Mouse (Mus musculus) embryonic facial prominence, embryonic 14.5 days (tissue): ENCODE results near the gene Bcl2. TPM values are rescaled to one million over a fixed set of nuclear protein-coding genes. Genes with fewer than 3 reads are reported as not detected.
A peak's percentile ranks its signal among the peaks of the same experiment; 100 is the strongest.

Experiments used
- ATAC-seq: fragments of 200-750 bp; cut with Nextera tagmentation; 2 replicates; pipeline ENCODE4 v1.8.0; 2017; ENCODE audit warnings: low read depth, moderate number of reproducible peaks, moderate TSS enrichment
- DNase-seq: peaks from one replicate; pipeline ENCODE4 v3.0.0-alpha.2; 2015; ENCODE audit warnings: low spot score
- H3K27ac ChIP-seq: fragments of 300-500 bp; sonication (generic); replicated peaks from 2 replicates; pipeline ENCODE4 v1.5.1; 2014; ENCODE audit warnings: low read depth, mild to moderate bottlenecking, low read length, moderate library complexity
- H3K27me3 ChIP-seq: fragments of 300-500 bp; sonication (generic); replicated peaks from 2 replicates; pipeline ENCODE4 v1.6.1; 2014; ENCODE audit warnings: low read length; ENCODE audit not compliant: control insufficient read depth, insufficient read depth
- H3K36me3 ChIP-seq: fragments of 300-500 bp; sonication (generic); 2 replicates; pipeline ENCODE4 v1.6.1; 2014; ENCODE audit warnings: low read length, mixed read lengths; ENCODE audit not compliant: control insufficient read depth, insufficient read depth
- H3K4me1 ChIP-seq: fragments of 300-500 bp; sonication (generic); 2 replicates; pipeline ENCODE4 v1.6.1; 2014; ENCODE audit warnings: antibody characterized with exemption, low read length; ENCODE audit not compliant: control insufficient read depth, insufficient read depth
- H3K4me2 ChIP-seq: fragments of 300-500 bp; sonication (generic); 2 replicates; pipeline ENCODE4 v1.6.1; 2014; ENCODE audit warnings: low read depth, mild to moderate bottlenecking, low read length, moderate library complexity, mixed read lengths
- H3K4me3 ChIP-seq: fragments of 300-500 bp; sonication (generic); 2 replicates; pipeline ENCODE4 v1.5.1; 2014; ENCODE audit warnings: low read depth, mild to moderate bottlenecking, low read length
- H3K9ac ChIP-seq: fragments of 300-500 bp; sonication (generic); 2 replicates; pipeline ENCODE4 v1.6.1; 2014; ENCODE audit warnings: low read depth, mild to moderate bottlenecking, low read length, moderate library complexity, mixed read lengths
- H3K9me3 ChIP-seq: fragments of 300-500 bp; sonication (generic); 2 replicates; pipeline ENCODE4 v1.6.1; 2016; ENCODE audit warnings: low read length; ENCODE audit not compliant: control insufficient read depth
- WGBS: fragments of 180-500 bp; shearing (Covaris S2); extraction: QIAGEN DNeasy Blood & Tissue Kit; methylation state at CpG from one replicate; pipeline ENCODE4 v1.1.7; 2014; 5-methylcytosine and 5-hydroxymethylcytosine counted together
- polyA plus RNA-seq: library from polyadenylated mRNA; unstranded; fragments of >200 nt; fragmentation: Nextera tagmentation; extraction: Ambion mirVana; gene quantifications from 2 replicates; pipeline ENCODE4 v1.2.1, GENCODE M21; 2014

Bcl2 gene
- polyA plus RNA-seq, 1 experiment from 2014 or later, result 11.1 TPM

GRCm38 (mm10) chr1:106581812-106582211 is 132.3 kb downstream of the Bcl2 start:
- H3K9me3 ChIP-seq, result no peaks in the 10 kb centered on the region
- H3K4me1 ChIP-seq, result 0 out of 2 replicates have a peak, but pooled peaks cover 9% of the 10 kb centered on the region
- H3K27me3 ChIP-seq, result no peaks in the 10 kb centered on the region
- ATAC-seq (no peak), DNase-seq (no peak)
- no peaks in the 10 kb centered on the region for H3K36me3 ChIP-seq
- no peak overlapping the region for H3K4me3 ChIP-seq
- no peak overlapping the region for H3K4me2 ChIP-seq
- no peak overlapping the region for H3K9ac ChIP-seq
- H3K27ac ChIP-seq, result no peak overlapping the region
- WGBS, result 66% methylated on average over 2 of the region's 2 CpGs

- Histone ChIP-seq H3K4me2 (no peak overlapping the region), H3K27me3 (no peaks in the 10 kb centered on the region), H3K4me1 (0 out of 2 replicates have a peak, but pooled peaks cover 9% of the 10 kb centered on the region), H3K36me3 (no peaks in the 10 kb centered on the region), H3K9me3 (no peaks in the 10 kb centered on the region), H3K27ac (no peak overlapping the region), H3K9ac (no peak overlapping the region), H3K4me3 (no peak overlapping the region)
- ATAC-seq (no peak), DNase-seq (no peak)
- WGBS, result 84% methylated on average over 1 of the region's 1 CpGs
Measured at GRCm38 (mm10) chr1:106579768-106580167, 134.3 kb downstream of the Bcl2 start.

GRCm38 (mm10) chr1:106572506-106572905 is 141.6 kb downstream of the Bcl2 start:
- peak; percentile 78 for DNase-seq
- Histone ChIP-seq H3K9ac (no peak overlapping the region), H3K27me3 (no peaks in the 10 kb centered on the region), H3K27ac (peak overlapping the region; percentile 40; the same call in 1 of the 2 replicates), H3K9me3 (no peaks in the 10 kb centered on the region), H3K4me1 (peaks cover 4% of the 10 kb centered on the region; the same call in 1 of the 2 replicates), H3K4me3 (no peak overlapping the region), H3K4me2 (no peak overlapping the region), H3K36me3 (no peaks in the 10 kb centered on the region)
- ATAC-seq, result no peak
- WGBS, result 55% methylated on average over 2 of the region's 2 CpGs

DNA sequence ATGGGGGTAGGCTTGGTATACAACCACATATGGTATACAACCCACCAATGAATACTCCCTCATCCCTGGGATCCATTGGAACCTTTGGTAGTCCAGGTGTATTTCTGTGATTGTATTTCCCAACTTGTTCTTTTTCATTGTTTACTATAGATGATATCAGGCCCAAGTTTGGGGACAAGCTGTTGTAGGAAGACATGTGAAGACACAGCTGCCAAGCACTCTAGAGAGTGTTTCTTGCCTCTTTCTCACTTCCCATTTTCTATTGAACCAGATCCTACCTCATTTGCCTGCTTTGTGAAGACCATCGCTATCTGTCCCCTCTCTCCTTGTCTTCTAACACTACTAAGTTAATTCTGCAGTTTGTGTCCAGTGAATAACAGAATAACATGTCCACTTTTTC is 143.2 kb downstream of the Bcl2 start:
- no peaks in the 10 kb centered on the region for H3K9me3 ChIP-seq
- ATAC-seq (no peak), DNase-seq (no peak)
- peaks cover 10% of the 10 kb centered on the region; the same call in 1 of the 2 replicates for H3K4me1 ChIP-seq
- no peaks in the 10 kb centered on the region for H3K36me3 ChIP-seq
- 94% methylated on average over 1 of the region's 1 CpGs for WGBS
- no peak overlapping the region for H3K9ac ChIP-seq
- no peak overlapping the region for H3K4me2 ChIP-seq
- H3K4me3 ChIP-seq, result no peak overlapping the region
- H3K27me3 ChIP-seq, result no peaks in the 10 kb centered on the region
- H3K27ac ChIP-seq, result no peak overlapping the region

- no peak overlapping the region for H3K27ac ChIP-seq
- ATAC-seq, result no peak
Measured at GRCm38 (mm10) chr1:106570366-106570765, 143.7 kb downstream of the Bcl2 start.

GRCm38 (mm10) chr1:106569674-106570073 is 144.4 kb downstream of the Bcl2 start:
- Histone ChIP-seq H3K4me3 (no peak overlapping the region), H3K27me3 (no peaks in the 10 kb centered on the region), H3K9me3 (no peaks in the 10 kb centered on the region), H3K4me2 (no peak overlapping the region), H3K36me3 (no peaks in the 10 kb centered on the region), H3K27ac (no peak overlapping the region), H3K9ac (no peak overlapping the region), H3K4me1 (peaks cover 10% of the 10 kb centered on the region; the same call in 1 of the 2 replicates)
- DNase-seq (no peak), ATAC-seq (no peak)
- 85% methylated on average over 6 of the region's 6 CpGs for WGBS

More at GRCm38 (mm10) chr1:106570366-106570765, 143.7 kb downstream of the Bcl2 start:
- Histone ChIP-seq H3K9ac (no peak overlapping the region), H3K4me3 (no peak overlapping the region), H3K9me3 (no peaks in the 10 kb centered on the region), H3K4me1 (peaks cover 10% of the 10 kb centered on the region; the same call in 1 of the 2 replicates), H3K27me3 (no peaks in the 10 kb centered on the region), H3K4me2 (no peak overlapping the region), H3K36me3 (no peaks in the 10 kb centered on the region)
- no peak for DNase-seq
- 51% methylated on average over 6 of the region's 6 CpGs for WGBS

DNA sequence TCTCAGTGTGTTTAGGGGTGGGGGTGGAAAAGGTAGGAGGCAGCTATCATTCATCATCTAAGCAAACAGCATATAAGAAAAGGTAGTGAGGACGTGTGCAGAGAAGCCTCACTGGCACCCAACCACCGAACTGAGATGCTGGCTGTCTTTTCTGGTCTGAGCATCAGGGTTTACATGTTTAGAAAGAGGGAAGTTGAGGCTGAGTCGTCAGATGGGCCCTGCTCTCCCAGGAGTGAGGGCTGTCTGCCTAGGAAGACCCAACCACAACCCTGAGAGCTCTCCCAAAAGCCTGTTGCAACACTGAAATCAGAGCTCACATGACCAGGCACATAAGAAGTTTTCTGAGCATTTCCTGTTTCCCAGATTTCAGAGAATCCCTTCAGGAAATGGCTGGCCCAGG is 145.2 kb downstream of the Bcl2 start:
- DNase-seq (no peak), ATAC-seq (no peak)
- no peak overlapping the region for H3K4me2 ChIP-seq
- no peaks in the 10 kb centered on the region for H3K9me3 ChIP-seq
- H3K27me3 ChIP-seq, result no peaks in the 10 kb centered on the region
- H3K9ac ChIP-seq, result no peak overlapping the region
- no peak overlapping the region for H3K27ac ChIP-seq
- no peak overlapping the region for H3K4me3 ChIP-seq
- WGBS, result 74% methylated on average over 3 of the region's 3 CpGs
- H3K4me1 ChIP-seq, result peaks cover 10% of the 10 kb centered on the region; the same call in 1 of the 2 replicates
- no peaks in the 10 kb centered on the region for H3K36me3 ChIP-seq

DNA sequence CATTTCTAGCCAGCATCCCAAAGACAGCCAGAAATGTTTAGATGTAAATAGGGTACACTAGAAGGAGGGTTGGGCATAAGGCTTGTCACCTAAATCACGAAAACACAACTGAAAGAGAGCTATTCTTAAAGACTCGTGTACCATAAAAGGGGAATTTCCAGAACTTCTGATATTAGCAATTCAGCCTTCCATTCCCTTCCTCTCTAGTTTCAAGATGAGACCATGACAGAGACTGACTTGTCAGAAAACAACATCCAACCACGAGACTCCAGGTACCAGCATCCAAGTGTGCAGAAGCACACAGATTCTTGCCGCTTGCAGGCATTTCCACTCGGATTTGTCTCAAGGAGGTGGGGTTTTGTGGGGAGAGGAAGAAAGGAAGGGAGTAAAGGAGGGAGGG is 146.6 kb downstream of the Bcl2 start:
- H3K4me3 ChIP-seq, result no peak overlapping the region
- H3K27ac ChIP-seq, result no peak overlapping the region
- peaks cover 6% of the 10 kb centered on the region; the same call in 1 of the 2 replicates for H3K4me1 ChIP-seq
- H3K27me3 ChIP-seq, result no peaks in the 10 kb centered on the region
- ATAC-seq (no peak), DNase-seq (no peak)
- H3K4me2 ChIP-seq, result no peak overlapping the region
- 60% methylated on average over 5 of the region's 5 CpGs for WGBS
- no peaks in the 10 kb centered on the region for H3K36me3 ChIP-seq
- no peak overlapping the region for H3K9ac ChIP-seq
- no peaks in the 10 kb centered on the region for H3K9me3 ChIP-seq
